Mouse (Mus musculus) common myeloid progenitor, adult 5-6 weeks (primary cell): Measurements from ENCODE around the gene Plcl1. TPM values are rescaled to one million over a fixed set of nuclear protein-coding genes. Genes with fewer than 3 reads are reported as not detected.

Experiments used
- ATAC-seq: replicated peaks from 2 replicates; pipeline ENCODE4 v1.8.0; 2016; ENCODE audit warnings: low read depth, mild to moderate bottlenecking, moderate TSS enrichment, inconsistent platforms; ENCODE audit not compliant: poor library complexity, severe bottlenecking
- total RNA-seq: library from RNA; stranded (forward); fragments of 200-1000, 187-1606 nt; gene quantifications from 2 replicates; pipeline ENCODE4 v1.2.3, GENCODE M21; 2017

The Plcl1 gene
- total RNA-seq, 1 experiment from 2014 or later, result 0.05 TPM

GRCm38 (mm10) chr1:55693636-55694220 is 288.0 kb downstream of the Plcl1 start:
- ATAC-seq, result peak; percentile 63

GRCm38 (mm10) chr1:55696206-55696605 is 290.5 kb downstream of the Plcl1 start:
- ATAC-seq, result no peak

DNA sequence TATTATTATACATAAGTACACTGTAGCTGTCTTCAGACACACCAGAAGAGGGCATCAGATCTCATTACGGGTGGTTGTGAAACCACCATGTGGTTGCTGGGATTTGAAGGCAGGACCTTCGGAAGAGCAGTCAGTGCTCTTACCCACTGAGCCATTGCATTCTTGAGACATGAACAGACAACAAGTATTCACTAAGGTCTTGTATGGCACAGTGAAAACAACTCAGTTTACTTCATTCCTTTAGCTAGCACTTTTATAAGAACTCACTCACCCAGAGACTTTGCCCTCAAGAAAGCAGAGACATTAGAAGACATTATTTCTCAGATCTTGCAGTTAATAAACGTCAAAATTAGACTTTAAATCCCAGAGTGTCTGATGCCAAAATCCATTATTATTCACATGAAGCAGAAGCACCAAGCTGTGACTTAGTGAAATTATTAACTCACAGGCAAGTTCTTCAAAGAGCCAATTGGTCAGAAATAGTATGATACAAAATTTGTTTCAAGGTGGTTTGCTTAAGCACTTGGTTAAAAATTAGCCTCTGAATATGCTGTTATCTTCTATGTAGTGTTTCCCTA is 293.8 kb downstream of the Plcl1 start:
- ATAC-seq, result no peak

DNA sequence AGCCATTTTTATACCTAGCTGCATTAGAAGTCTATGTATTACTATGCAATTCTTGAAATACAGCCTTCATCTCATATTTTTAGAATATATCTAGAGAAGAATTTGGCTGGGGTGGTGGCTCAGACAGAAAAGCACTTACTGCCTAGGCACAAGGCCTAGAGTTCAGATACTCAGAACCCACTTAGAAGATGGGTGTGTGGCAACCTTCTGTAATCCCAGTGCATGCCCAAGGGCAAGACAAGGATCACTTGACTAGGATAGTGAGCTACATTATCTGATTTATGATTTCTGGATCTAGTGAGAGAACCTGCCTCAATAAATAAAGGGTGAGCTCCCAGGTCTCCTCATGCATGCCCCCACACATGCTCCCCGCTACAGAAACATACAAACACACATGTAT is 294.3 kb downstream of the Plcl1 start:
- no peak for ATAC-seq

DNA sequence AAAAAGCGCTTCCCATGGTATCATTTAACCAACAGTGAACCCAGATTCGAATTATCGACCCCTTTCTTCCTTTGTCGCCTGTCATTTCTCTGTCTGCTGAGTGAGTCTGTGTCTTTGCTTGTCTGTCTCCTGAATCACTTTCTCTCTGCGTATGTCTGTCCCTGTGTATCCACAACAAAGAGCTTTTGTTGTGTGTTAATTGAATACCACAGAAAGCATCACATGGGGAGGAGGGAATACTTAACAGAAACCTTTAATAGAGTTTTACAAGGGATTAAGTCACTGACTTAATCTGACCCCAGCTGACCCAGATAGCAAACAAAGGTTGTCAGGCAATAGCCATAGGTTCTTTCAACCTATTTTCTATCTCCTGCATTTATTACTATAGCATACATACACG is 295.0 kb downstream of the Plcl1 start:
- no peak for ATAC-seq

- ATAC-seq, result no peak
These were observed 295.9 kb downstream of the Plcl1 start for GRCm38 (mm10) chr1:55701601-55702000.

DNA sequence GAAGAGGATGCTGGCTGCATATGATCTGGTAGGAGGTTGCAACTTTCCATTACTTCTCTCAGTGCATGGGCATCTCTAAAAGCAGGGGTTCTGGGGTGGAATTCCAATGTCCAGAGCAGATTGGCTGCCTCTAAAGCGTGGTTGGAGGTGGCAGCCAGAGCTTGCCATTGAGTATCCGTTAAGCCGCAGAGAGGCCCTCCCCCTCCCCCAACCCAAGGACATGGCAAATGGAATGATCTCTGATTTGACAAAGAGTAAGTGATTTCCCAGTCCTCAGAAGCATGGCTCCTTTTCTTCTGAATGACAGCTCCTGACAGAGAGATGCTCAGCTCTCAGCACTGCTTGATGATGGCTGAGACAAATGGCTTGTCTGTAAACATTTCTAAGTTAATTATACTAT is 296.4 kb downstream of the Plcl1 start:
- ATAC-seq, result no peak

GRCm38 (mm10) chr1:55704707-55705106 is 299.0 kb downstream of the Plcl1 start:
- no peak for ATAC-seq

- no peak for ATAC-seq
These were observed 299.5 kb downstream of the Plcl1 start for GRCm38 (mm10) chr1:55705173-55705572.

GRCm38 (mm10) chr1:55705756-55706155 is 300.0 kb downstream of the Plcl1 start:
- no peak for ATAC-seq

DNA sequence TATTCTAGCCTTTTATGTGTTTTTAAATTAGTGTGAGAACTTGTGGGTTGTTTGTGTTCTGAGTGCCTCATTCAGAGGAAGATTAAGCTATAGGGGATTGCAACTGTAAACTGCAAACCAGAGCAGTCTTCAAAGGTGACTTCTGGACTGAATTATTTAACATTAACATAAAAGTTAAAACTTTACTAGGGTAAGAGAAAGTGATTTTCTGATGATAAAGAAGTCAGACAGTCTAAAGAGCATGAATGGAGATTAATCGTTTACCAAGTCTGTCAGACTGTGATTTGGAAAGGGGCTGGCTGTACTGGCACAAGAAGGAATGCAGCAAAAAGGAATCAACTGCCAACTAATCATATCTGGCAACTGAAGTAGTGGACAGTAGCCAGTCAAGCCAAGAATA is 301.2 kb downstream of the Plcl1 start:
- ATAC-seq, result no peak

- no peak for ATAC-seq
These were observed 311.6 kb downstream of the Plcl1 start for GRCm38 (mm10) chr1:55717283-55717803.

DNA sequence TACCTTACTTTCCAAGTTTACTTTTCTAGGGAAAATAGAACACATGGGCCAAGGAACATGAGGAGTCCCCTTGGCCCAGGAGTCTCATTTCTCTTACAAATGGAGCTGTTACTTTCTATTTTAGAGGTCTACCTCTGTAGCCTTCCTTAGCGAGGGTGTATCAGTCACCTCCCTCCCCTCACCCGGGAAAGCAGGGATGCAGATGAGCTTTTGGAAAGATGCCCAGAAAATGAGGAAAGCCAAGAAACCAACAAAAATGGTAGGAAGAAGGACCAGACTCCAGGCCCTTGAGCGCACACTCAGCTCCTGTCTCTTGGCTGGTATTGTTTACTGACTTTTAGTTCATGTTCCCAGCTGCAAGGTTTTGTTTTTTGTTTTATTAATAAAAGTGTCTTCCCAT is 319.7 kb downstream of the Plcl1 start:
- ATAC-seq, result no peak

DNA sequence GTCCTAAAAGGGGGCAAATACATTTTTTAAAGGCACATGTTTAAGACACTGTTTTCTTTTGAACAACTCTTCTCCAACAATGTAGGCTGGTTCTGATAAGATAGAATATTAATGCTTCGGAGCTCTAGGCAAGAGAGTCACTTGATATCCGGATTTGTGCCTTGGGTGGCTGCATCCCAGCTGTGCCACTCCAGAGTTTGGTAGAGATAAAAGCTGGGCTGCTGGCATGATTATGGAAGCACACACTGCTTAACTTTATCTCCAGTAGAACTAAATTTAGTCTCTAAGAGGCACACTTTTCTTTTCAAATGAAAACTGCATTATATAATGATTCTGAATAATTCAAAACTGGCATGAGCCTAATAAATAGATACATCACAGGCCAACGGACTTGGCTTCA is 323.6 kb downstream of the Plcl1 start:
- ATAC-seq, result no peak

- ATAC-seq, result no peak
These were observed 327.2 kb downstream of the Plcl1 start for GRCm38 (mm10) chr1:55732951-55733350.

DNA sequence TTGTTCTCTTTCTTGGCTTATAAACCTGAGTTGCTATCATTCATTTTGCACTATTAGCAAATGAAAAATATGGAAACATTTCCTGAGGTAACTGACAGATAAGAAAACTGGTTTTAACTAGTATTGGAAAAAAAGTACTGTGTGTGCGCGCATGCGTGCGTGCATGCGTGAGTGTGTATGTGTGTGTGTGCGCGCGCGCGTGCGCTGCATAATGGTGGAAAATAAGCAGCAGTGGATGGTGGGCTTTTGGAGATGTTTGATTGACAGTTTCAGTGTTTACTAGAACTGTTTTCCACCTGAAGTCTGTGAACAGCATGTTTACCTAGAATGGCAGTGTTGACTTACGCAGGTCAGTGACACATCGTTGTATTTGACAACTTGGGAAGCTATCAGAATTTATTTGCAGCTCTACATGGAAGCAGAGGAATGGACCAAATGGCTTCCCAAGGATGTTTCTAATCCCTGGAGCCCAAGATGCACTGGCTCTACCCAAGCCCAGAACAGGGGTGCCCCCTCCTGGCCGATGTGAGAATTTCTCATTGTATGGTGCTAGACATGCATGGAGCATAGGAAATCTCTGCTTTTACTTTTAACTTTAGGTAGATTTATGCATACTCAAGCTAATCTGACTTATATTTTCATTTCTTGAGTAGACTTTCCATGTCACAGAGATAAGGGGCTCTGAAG is 330.5 kb downstream of the Plcl1 start:
- peak; percentile 93 for ATAC-seq

DNA sequence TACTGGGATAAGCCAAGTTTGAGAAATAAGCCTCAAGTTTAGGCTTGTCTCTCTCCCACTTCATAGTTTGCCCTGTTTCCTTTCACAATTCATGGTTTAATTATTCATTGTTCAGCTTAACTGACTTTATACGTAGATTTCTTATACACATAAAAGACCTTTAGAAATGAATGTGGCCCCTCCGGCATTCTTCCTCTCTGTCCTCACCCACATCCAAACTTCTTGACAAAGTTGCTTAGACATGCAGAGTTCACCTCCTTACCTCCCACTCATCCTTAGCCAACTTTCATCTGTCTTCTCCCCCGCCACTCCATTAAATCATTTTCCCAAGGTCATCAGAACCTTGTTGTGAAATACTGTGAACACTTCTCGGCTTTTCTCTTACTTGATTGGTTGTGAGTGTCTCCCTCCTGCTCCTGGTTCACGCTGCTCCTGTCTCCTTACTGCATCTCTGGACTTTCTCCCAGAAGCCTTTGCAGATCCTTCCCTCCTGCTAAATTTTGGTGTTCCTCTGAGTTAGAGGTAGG is 331.1 kb downstream of the Plcl1 start:
- no peak for ATAC-seq

DNA sequence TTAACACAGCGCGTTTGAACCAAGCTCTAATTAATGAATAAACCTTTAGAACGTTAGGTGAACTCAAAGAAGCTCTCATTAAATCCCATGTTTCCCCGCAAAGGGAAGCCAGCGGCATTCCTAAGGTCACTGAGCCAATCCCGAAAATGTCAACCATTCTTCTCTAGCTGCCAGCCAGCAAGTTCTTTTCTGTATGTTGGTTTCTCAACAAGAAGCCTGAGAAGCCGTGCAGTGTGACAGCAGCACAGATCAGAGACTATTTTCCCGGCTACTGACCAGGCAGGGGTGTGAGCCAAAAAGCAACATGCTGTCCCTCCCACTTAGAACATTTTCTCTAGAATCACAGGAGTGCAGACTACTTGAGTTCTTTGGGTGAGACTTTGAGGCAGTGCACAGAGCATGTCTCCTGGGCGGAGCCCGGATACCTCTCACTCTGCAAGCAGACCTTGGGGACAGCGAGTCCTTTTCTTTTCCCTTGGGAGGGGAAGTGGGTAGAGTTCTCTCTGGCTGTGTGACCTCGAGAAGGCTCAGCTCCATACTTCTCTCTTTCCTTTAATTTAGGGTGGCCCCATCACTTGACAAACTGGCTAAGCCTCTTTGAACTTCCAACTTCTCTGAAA is 333.1 kb downstream of the Plcl1 start:
- ATAC-seq, result no peak

- no peak for ATAC-seq
These were observed 336.2 kb downstream of the Plcl1 start for GRCm38 (mm10) chr1:55741885-55742284.

GRCm38 (mm10) chr1:55748516-55748915 is 342.8 kb downstream of the Plcl1 start:
- no peak for ATAC-seq

GRCm38 (mm10) chr1:55749770-55750169 is 344.0 kb downstream of the Plcl1 start:
- no peak for ATAC-seq
